In the genomic region with DNA sequence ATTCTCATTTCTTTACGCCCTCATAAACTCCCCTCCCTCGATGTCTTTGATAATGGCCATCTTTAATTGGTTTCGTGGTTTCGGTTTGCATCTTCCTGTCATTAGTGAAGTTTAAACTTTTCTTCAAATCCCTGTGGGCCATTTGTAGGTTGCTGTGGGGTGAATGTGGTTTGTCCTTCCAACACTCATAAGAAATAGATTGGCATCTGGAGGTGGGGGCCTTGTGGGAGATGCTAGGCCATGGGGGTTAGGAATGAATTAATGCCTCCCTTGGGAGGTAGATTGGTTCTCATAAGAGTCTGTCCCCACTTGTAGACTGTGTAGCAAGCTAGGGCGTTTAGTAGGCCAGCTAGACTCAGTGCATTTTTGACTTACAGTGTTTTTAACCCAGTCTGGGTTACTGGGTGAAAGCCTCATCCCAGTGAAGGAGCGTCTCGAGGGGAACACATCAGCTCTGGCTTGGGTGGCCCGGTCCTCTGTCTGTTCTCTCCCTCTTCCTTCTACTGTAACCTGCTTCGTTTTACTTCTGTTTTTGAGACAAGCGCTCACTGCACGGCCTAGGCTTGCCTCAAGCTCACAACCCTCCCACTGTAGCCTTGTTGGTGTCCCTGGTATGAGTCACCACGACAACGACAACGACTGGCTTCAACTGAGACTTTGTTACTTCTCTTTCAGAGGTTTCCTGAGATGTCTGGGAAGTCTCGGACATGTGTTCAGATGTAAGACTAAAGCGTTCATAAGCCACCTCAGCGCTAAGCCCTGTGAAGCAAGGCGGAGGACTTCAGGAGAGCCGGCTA, we compare ENCODE assay signal across 12 mouse cellular contexts. TPM values are rescaled to one million over a fixed set of nuclear protein-coding genes. Genes with fewer than 3 reads are reported as not detected.
DNase-seq lines count a peak whose midpoint lies in the region; ATAC-seq and TF ChIP-seq lines count a peak whose summit lies in the region.
"Had no signal": no experiment of that assay in that cellular context is flagged by ENCODE, and none has a peak within 500 bp of the region (broad histone marks: within the 10 kb centered on the region; RNA-seq: fewer than 3 reads in every experiment).

No protein-coding gene starts in this region.

- no peak for TF ChIP-seq CTCF in intestine, postnatal 0 days (IDR thresholded peaks at IDR 0.05; ENCODE audit: low read depth)

- peaks cover 8% of the 10 kb centered on the region; the same call in 1 of the 2 replicates for H3K36me3 ChIP-seq in intestine, postnatal 0 days (ENCODE audit: control insufficient read depth, insufficient read depth)
- H3K36me3 ChIP-seq: intestine, embryonic 15.5 days; lung, embryonic 15.5 days had no signal

- no peak overlapping the region for H3K4me2 ChIP-seq in intestine, postnatal 0 days (replicated peaks; ENCODE audit: low read depth)
- H3K4me2 ChIP-seq: intestine, embryonic 15.5 days; lung, embryonic 15.5 days had no signal

- ATAC-seq in megakaryocyte, adult 5-6 weeks (ENCODE audit: poor library complexity, severe bottlenecking) = peak; percentile 75
- no peak for ATAC-seq in intestine, postnatal 0 days
- ATAC-seq: intestine, embryonic 15.5 days had no signal

- no peak overlapping the region for H3K9ac ChIP-seq in intestine, postnatal 0 days (ENCODE audit: low read depth, low read length)
- H3K9ac ChIP-seq: intestine, embryonic 15.5 days; lung, embryonic 15.5 days had no signal

- no peaks in the 10 kb centered on the region for H3K9me3 ChIP-seq in intestine, postnatal 0 days (ENCODE audit: control insufficient read depth)
- H3K9me3 ChIP-seq: intestine, embryonic 15.5 days; lung, embryonic 15.5 days had no signal

- 79% methylated on average over 19 of the region's 19 CpGs for WGBS in intestine, postnatal 0 days

- H3K27me3 ChIP-seq in intestine, postnatal 0 days (replicated peaks; ENCODE audit: control insufficient read depth, insufficient read depth, low read length) = no peaks in the 10 kb centered on the region
- H3K27me3 ChIP-seq: intestine, embryonic 15.5 days; lung, embryonic 15.5 days had no signal

- DNase-seq in adrenal gland, adult 2 months = peak; percentile 28
- no peak for DNase-seq in adrenal gland, postnatal 25 days
- peak; percentile 32 for DNase-seq in thymus, postnatal 14 days
- no peak for DNase-seq in thymus, postnatal 0 days (ENCODE audit: low spot score)
- DNase-seq in Muller cell, postnatal 12 days (ENCODE audit: inconsistent ontology term) = no peak
- DNase-seq in embryo, embryonic 10 days (ENCODE audit: low spot score) = no peak
- DNase-seq: cerebellum, adult 11-12 months; layer of hippocampus, postnatal 36 days had no signal

- H3K4me1 ChIP-seq in intestine, postnatal 0 days (replicated peaks; ENCODE audit: control insufficient read depth, insufficient read depth, low read length) = 0 out of 2 replicates have a peak, but pooled peaks cover 4% of the 10 kb centered on the region
- H3K4me1 ChIP-seq: intestine, embryonic 15.5 days had no signal

- H3K27ac ChIP-seq in intestine, postnatal 0 days (ENCODE audit: low read depth, low read length) = no peak overlapping the region
- H3K27ac ChIP-seq: intestine, embryonic 15.5 days; lung, embryonic 15.5 days had no signal

- H3K4me3 ChIP-seq in intestine, postnatal 0 days (ENCODE audit: low read depth, low read length) = no peak overlapping the region
- H3K4me3 ChIP-seq: intestine, embryonic 15.5 days; lung, embryonic 15.5 days had no signal

RNA-seq across cellular contexts. Expression of a gene that starts 12.6 kb away (rescaled TPM):
- total RNA-seq in adrenal gland, adult 2 months (2021) = 1 to 10 TPM; 4.3 to 9.5 TPM
- polyA plus RNA-seq in adrenal gland, adult 2 months (2012; rRNA removed) = 6.3 and 7.6 TPM in 2 replicates
- 4.3 and 4.6 TPM in 2 replicates for total RNA-seq in adrenal gland, postnatal 25 days (2021)
- 3.8 and 4.4 TPM in 2 replicates for polyA plus RNA-seq in thymus, postnatal 0 days (2015; fragmentation: Nextera tagmentation; extraction: Ambion mirVana)
- 54.2 and 57.5 TPM in 2 replicates for total RNA-seq in megakaryocyte, adult 5-6 weeks (2015)
- 66.0 and 68.3 TPM in 2 replicates for total RNA-seq in megakaryocyte, adult 5-6 weeks (2017)
- polyA plus RNA-seq in intestine, postnatal 0 days (2015; fragmentation: Nextera tagmentation; extraction: Ambion mirVana) = 15.6 and 15.8 TPM in 2 replicates

RNA-seq across cellular contexts. Expression of a gene that starts 17.4 kb away (rescaled TPM):
- 10 to 100 TPM; 39.4 to 48.5 TPM for total RNA-seq in adrenal gland, adult 2 months (2021)
- 7.6 and 9.9 TPM in 2 replicates for polyA plus RNA-seq in adrenal gland, adult 2 months (2012; rRNA removed)
- total RNA-seq in adrenal gland, postnatal 25 days (2021) = 47.5 and 53.2 TPM in 2 replicates
- polyA plus RNA-seq in thymus, postnatal 0 days (2015; fragmentation: Nextera tagmentation; extraction: Ambion mirVana) = 43.9 and 46.5 TPM in 2 replicates
- 77.5 and 77.7 TPM in 2 replicates for total RNA-seq in megakaryocyte, adult 5-6 weeks (2015)
- 120 and 125 TPM in 2 replicates for total RNA-seq in megakaryocyte, adult 5-6 weeks (2017)
- polyA plus RNA-seq in intestine, postnatal 0 days (2015; fragmentation: Nextera tagmentation; extraction: Ambion mirVana) = 21.8 and 22.8 TPM in 2 replicates

RNA-seq across cellular contexts. Expression of a gene that starts 45.6 kb away (rescaled TPM):
- 1 to 10 TPM; 5.2 to 5.9 TPM for total RNA-seq in adrenal gland, adult 2 months (2021)
- 4.1 and 5.3 TPM in 2 replicates for polyA plus RNA-seq in adrenal gland, adult 2 months (2012; rRNA removed)
- total RNA-seq in adrenal gland, postnatal 25 days (2021) = 2.7 and 3.5 TPM in 2 replicates
- 34.9 and 35.4 TPM in 2 replicates for polyA plus RNA-seq in thymus, postnatal 0 days (2015; fragmentation: Nextera tagmentation; extraction: Ambion mirVana)
- 14.1 and 14.6 TPM in 2 replicates for total RNA-seq in megakaryocyte, adult 5-6 weeks (2015)
- total RNA-seq in megakaryocyte, adult 5-6 weeks (2017) = 27.0 and 31.9 TPM in 2 replicates
- 3.6 and 3.7 TPM in 2 replicates for polyA plus RNA-seq in intestine, postnatal 0 days (2015; fragmentation: Nextera tagmentation; extraction: Ambion mirVana)

Comparison
In these comparisons a context has a peak if more than half of its experiments do, and no peak if none do; other contexts are left out.
1. DNase-seq: peak in adrenal gland, adult 2 months (single experiment) and thymus, postnatal 14 days (single experiment); none in adrenal gland, postnatal 25 days (single experiment), thymus, postnatal 0 days (single experiment), Muller cell, postnatal 12 days (single experiment) and embryo, embryonic 10 days (single experiment).